Mouse (Mus musculus) mouse trophoblast stem cell (cell line): ENCODE data around the gene Ermard.
"Not testable (repeated sequence)": the region's sequence is repeated elsewhere in the genome, so short reads cannot be mapped to it uniquely, and the experiment has no call there.

ENCODE experiments used
- in situ Hi-C, 2 experiments: fragments of 300-500 bp; cut with MseI, MboI; formaldehyde crosslinking; loops; 2 replicates in 1 of 2; 3 replicates in 1 of 2; pipeline ENCODE4 v1.15.1; 2025

Gene Ermard

GRCm38 (mm10) chr17:15041175-15041729, at the start of gene Ermard, which contains the start of the genes Tcte3 and Gm3448:
Gene Ermard, plus strand, starts transcription at chr17:15041208.
Gene Tcte3, minus strand, starts transcription at chr17:15041488.
Gene Gm3448, minus strand, starts transcription at chr17:15041537.
- in situ Hi-C loops: not testable (repeated sequence)

GRCm38 (mm10) chr17:14992522-14993138, 48.4 kb upstream of the Ermard start:
- in situ Hi-C loops: not testable (repeated sequence)

- in situ Hi-C loops: not testable (repeated sequence)
Measured at GRCm38 (mm10) chr17:14993139-14993832, 47.7 kb upstream of the Ermard start.

GRCm38 (mm10) chr17:14994140-14994539, 46.9 kb upstream of the Ermard start:
- in situ Hi-C loops: not testable (repeated sequence)

- in situ Hi-C loops: not testable (repeated sequence)
Measured at GRCm38 (mm10) chr17:15000047-15000446, 41.0 kb upstream of the Ermard start.

GRCm38 (mm10) chr17:15009088-15009487, 31.9 kb upstream of the Ermard start:
- in situ Hi-C loops: not testable (repeated sequence)

GRCm38 (mm10) chr17:15009706-15010413, 31.1 kb upstream of the Ermard start, which contains the start of gene Gm3435:
Gene Gm3435, plus strand, starts transcription at chr17:15010176.
- in situ Hi-C loops: not testable (repeated sequence)

GRCm38 (mm10) chr17:15021503-15022220, 19.3 kb upstream of the Ermard start:
- in situ Hi-C loops: not testable (repeated sequence)

GRCm38 (mm10) chr17:15023878-15024492, 17.0 kb upstream of the Ermard start:
- in situ Hi-C loops: not testable (repeated sequence)

GRCm38 (mm10) chr17:15024502-15025193, 16.4 kb upstream of the Ermard start:
- in situ Hi-C loops: not testable (repeated sequence)

- in situ Hi-C loops: not testable (repeated sequence)
Measured at GRCm38 (mm10) chr17:15025513-15025912, 15.5 kb upstream of the Ermard start.

- in situ Hi-C loops: not testable (repeated sequence)
Measured at GRCm38 (mm10) chr17:15031414-15031813, 9.6 kb upstream of the Ermard start.

GRCm38 (mm10) chr17:15040455-15040854, 553 bp upstream of the Ermard start:
- in situ Hi-C loops: not testable (repeated sequence)

GRCm38 (mm10) chr17:15050338-15050737, 9.3 kb downstream of the Ermard start:
- in situ Hi-C loops: loop anchor here (25.0 kb wide), 2 partner anchors 337 to 412 kb away; partner anchors contain the start of genes Dll1 (in 2 of the 2) and Fam120b (in 2 of the 2)

GRCm38 (mm10) chr17:15052766-15053165, 11.8 kb downstream of the Ermard start:
- in situ Hi-C loops: loop anchor here (25.0 kb wide), 2 partner anchors 335 to 410 kb away; partner anchors contain the start of genes Dll1 (in 2 of the 2) and Fam120b (in 2 of the 2)

- in situ Hi-C loops: loop anchor here (25.0 kb wide), 2 partner anchors 334 to 409 kb away; partner anchors contain the start of genes Dll1 (in 2 of the 2) and Fam120b (in 2 of the 2)
Measured at GRCm38 (mm10) chr17:15053183-15053828, 12.3 kb downstream of the Ermard start.

- in situ Hi-C loops: loop anchor here (25.0 kb wide), 2 partner anchors 333 to 408 kb away; partner anchors contain the start of genes Dll1 (in 2 of the 2) and Fam120b (in 2 of the 2)
Measured at GRCm38 (mm10) chr17:15053829-15054200, 12.8 kb downstream of the Ermard start.

- in situ Hi-C loops: loop anchor here (25.0 kb wide), 2 partner anchors 331 to 406 kb away; partner anchors contain the start of genes Dll1 (in 2 of the 2) and Fam120b (in 2 of the 2)
Measured at GRCm38 (mm10) chr17:15055925-15056324, 14.9 kb downstream of the Ermard start.

- in situ Hi-C loops: loop anchor here (25.0 kb wide), 2 partner anchors 329 to 404 kb away; partner anchors contain the start of genes Dll1 (in 2 of the 2) and Fam120b (in 2 of the 2)
Measured at GRCm38 (mm10) chr17:15058161-15058591, 17.2 kb downstream of the Ermard start.
